Mouse (Mus musculus) forebrain, embryonic 14.5 days (tissue): ENCODE measurements around the gene Celf6. TPM values are rescaled to one million over a fixed set of nuclear protein-coding genes. Genes with fewer than 3 reads are reported as not detected.

ENCODE experiments used
- ATAC-seq: fragments of 200-750 bp; cut with Nextera tagmentation; 2 replicates; pipeline ENCODE4 v1.8.0; 2017; ENCODE audit warnings: mild to moderate bottlenecking, moderate library complexity
- DNase-seq: peaks from one replicate; pipeline ENCODE4 v3.0.0-alpha.2; 2015; ENCODE audit warnings: low spot score
- H3K27ac ChIP-seq: fragments of 300-500 bp; sonication (generic); 2 replicates; pipeline ENCODE4 v1.5.1; 2014; ENCODE audit warnings: low read depth, mild to moderate bottlenecking, control low read depth, low read length, moderate library complexity
- H3K27me3 ChIP-seq: fragments of 300-500 bp; sonication (generic); replicated peaks from 2 replicates; pipeline ENCODE4 v1.6.1; 2014; ENCODE audit warnings: low read length, control low read depth, mixed read lengths; ENCODE audit not compliant: control insufficient read depth, insufficient read depth
- H3K36me3 ChIP-seq: fragments of 300-500 bp; sonication (generic); 2 replicates; pipeline ENCODE4 v1.6.1; 2014; ENCODE audit warnings: low read length, control low read depth; ENCODE audit not compliant: control insufficient read depth, insufficient read depth
- H3K4me1 ChIP-seq: fragments of 300-500 bp; sonication (generic); 2 replicates; pipeline ENCODE4 v1.6.1; 2014; ENCODE audit warnings: antibody characterized with exemption, low read length, control low read depth; ENCODE audit not compliant: control insufficient read depth, insufficient read depth
- H3K4me2 ChIP-seq: fragments of 300-500 bp; sonication (generic); 2 replicates; pipeline ENCODE4 v1.6.1; 2014; ENCODE audit warnings: mild to moderate bottlenecking, control low read depth, low read length
- H3K4me3 ChIP-seq: fragments of 300-500 bp; sonication (generic); 2 replicates; pipeline ENCODE4 v1.5.1; 2014; ENCODE audit warnings: low read depth, low read length, control low read depth
- H3K9ac ChIP-seq: fragments of 300-500 bp; sonication (generic); 2 replicates; pipeline ENCODE4 v1.6.1; 2014; ENCODE audit warnings: mild to moderate bottlenecking, low read length, control low read depth, moderate library complexity
- H3K9me3 ChIP-seq: fragments of 300-500 bp; sonication (generic); replicated peaks from 2 replicates; pipeline ENCODE4 v1.6.1; 2016; ENCODE audit warnings: low read length, control low read depth, mixed read lengths; ENCODE audit not compliant: control insufficient read depth
- WGBS: fragments of 180-500 bp; shearing (Covaris S2); extraction: QIAGEN DNeasy Blood & Tissue Kit; methylation state at CpG from one replicate; pipeline ENCODE4 v1.1.7; 2014; 5-methylcytosine and 5-hydroxymethylcytosine counted together
- polyA plus RNA-seq: library from polyadenylated mRNA; unstranded; fragments of >200 nt; fragmentation: Nextera tagmentation; extraction: Ambion mirVana; gene quantifications from 2 replicates; pipeline ENCODE4 v1.2.1, GENCODE M21; 2014

Gene Celf6
- polyA plus RNA-seq, 1 experiment from 2014 or later, result 14.0 TPM

- ATAC-seq, result no peak
- no peak overlapping the region for H3K9ac ChIP-seq
- 0 out of 2 replicates have a peak overlapping the region, but pooled peaks have one; percentile 15 for H3K27ac ChIP-seq
- no peaks in the 10 kb centered on the region for H3K9me3 ChIP-seq
- WGBS, result 84% methylated on average over 10 of the region's 10 CpGs
- H3K4me2 ChIP-seq, result peak overlapping the region; percentile 46
- DNase-seq, result no peak
- no peaks in the 10 kb centered on the region for H3K27me3 ChIP-seq
- peaks cover 14% of the 10 kb centered on the region for H3K4me1 ChIP-seq
- H3K36me3 ChIP-seq, result no peaks in the 10 kb centered on the region
- peak overlapping the region; percentile 0; the same call in 1 of the 2 replicates for H3K4me3 ChIP-seq
Measured at GRCm38 (mm10) chr9:59589703-59590439, 12.2 kb downstream of the Celf6 start.

DNA sequence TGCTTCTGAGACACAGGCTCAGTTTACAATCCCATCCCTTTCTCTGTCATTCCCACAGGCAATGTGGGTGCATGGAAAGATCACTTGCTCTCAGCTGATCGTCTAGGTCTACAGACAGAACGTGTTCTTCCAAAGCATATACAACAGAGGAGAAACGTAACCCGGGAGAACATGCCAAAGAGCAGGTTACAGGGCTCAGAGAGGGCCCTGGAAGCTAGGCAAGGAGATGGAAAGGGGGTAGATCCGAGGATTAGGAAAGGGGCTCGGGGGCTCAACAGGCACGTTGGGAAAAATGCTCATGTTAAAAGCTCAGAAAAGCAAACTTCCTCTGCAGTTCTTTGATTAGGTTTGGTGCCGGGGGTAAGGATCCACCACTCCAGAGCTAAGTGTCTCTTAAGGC, 23.9 kb downstream of the Celf6 start:
- no peaks in the 10 kb centered on the region for H3K4me1 ChIP-seq
- DNase-seq (no peak), ATAC-seq (no peak)
- 0 out of 2 replicates have a peak, but pooled peaks cover 3% of the 10 kb centered on the region for H3K27me3 ChIP-seq
- H3K36me3 ChIP-seq, result no peaks in the 10 kb centered on the region
- no peak overlapping the region for H3K9ac ChIP-seq
- H3K4me3 ChIP-seq, result no peak overlapping the region
- WGBS, result 79% methylated on average over 8 of the region's 8 CpGs
- H3K9me3 ChIP-seq, result no peaks in the 10 kb centered on the region
- H3K4me2 ChIP-seq, result no peak overlapping the region
- H3K27ac ChIP-seq, result no peak overlapping the region

DNA sequence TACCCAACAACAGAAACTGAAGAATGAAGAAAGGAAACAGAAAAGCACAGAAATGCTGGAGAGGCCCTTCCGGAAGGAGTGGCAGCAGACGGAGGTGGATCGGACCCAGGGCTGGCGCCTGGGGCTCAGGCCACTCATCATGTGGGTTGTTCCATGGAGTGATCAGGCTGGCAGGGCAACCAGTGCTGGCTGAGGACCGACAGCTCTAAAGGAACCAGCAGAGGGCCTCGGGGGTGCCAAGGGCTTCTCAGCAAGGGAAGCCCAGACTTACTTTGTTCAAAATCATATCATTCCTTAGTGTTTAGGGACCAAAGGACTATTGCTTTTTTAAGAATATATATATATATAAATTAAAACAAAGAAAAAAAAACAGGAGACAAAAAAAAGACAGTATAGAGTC, 28.2 kb downstream of the Celf6 start:
- H3K4me3 ChIP-seq, result no peak overlapping the region

DNA sequence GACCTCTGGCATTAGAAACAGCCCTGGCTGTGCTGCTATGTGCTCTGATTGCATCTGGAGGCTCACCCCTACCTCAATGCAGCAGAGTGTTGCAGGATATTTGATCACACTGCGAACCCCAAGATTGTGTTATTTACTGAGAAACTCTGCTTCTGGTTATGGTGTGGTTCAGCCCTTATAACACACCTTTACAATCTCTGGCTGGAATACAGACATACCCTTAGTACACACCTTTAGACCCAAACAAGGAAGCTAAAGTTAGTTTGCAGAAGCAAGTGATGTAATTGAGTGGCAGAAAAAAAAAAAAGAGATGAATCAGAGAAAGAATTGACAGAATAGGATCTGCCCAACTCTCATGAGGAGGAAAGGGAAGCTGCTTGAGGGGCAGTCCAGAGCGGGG, 33.2 kb downstream of the Celf6 start:
- ATAC-seq (no peak), DNase-seq (no peak)
- Histone ChIP-seq H3K9ac (no peak overlapping the region), H3K36me3 (no peaks in the 10 kb centered on the region), H3K27me3 (no peaks in the 10 kb centered on the region), H3K4me3 (no peak overlapping the region), H3K4me2 (no peak overlapping the region), H3K9me3 (no peaks in the 10 kb centered on the region), H3K27ac (no peak overlapping the region), H3K4me1 (no peaks in the 10 kb centered on the region)
- 90% methylated on average over 2 of the region's 2 CpGs for WGBS

More for the DNA sequence above, 28.2 kb downstream of the Celf6 start:
- 59% methylated on average over 6 of the region's 6 CpGs for WGBS
- Histone ChIP-seq H3K27me3 (0 out of 2 replicates have a peak, but pooled peaks cover 3% of the 10 kb centered on the region), H3K9ac (no peak overlapping the region), H3K27ac (no peak overlapping the region), H3K9me3 (no peaks in the 10 kb centered on the region), H3K4me1 (no peaks in the 10 kb centered on the region), H3K4me2 (no peak overlapping the region), H3K36me3 (no peaks in the 10 kb centered on the region)
- no peak for ATAC-seq
- DNase-seq, result no peak

DNA sequence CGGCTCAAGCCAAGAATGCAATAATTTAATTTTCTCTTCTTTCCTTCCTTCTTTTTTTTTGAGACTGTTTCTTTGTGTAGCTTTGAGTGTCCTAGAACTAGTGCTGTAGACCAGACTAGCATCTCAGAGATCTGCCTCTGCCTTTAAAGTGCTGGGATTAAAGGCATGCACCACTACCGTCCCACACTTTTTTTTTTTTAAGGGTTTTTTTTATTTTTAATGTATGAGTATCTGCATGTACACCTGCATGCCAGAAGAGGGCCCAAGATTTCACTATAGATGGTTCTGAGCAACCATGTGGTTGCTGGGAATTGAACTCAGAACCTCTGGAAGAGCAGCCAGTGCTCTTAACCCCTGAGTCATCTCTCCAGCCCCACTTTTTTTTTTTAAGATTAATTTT, 38.1 kb downstream of the Celf6 start:
- ATAC-seq, result no peak
- DNase-seq, result no peak
- H3K4me1 ChIP-seq, result peaks cover 11% of the 10 kb centered on the region; the same call in 1 of the 2 replicates
- H3K4me3 ChIP-seq, result no peak overlapping the region
- no peak overlapping the region for H3K9ac ChIP-seq
- H3K36me3 ChIP-seq, result no peaks in the 10 kb centered on the region
- no peak overlapping the region for H3K27ac ChIP-seq
- no peak overlapping the region for H3K4me2 ChIP-seq
- WGBS, result 85% methylated on average over 2 of the region's 2 CpGs
- H3K27me3 ChIP-seq, result no peaks in the 10 kb centered on the region
- H3K9me3 ChIP-seq, result no peaks in the 10 kb centered on the region

DNA sequence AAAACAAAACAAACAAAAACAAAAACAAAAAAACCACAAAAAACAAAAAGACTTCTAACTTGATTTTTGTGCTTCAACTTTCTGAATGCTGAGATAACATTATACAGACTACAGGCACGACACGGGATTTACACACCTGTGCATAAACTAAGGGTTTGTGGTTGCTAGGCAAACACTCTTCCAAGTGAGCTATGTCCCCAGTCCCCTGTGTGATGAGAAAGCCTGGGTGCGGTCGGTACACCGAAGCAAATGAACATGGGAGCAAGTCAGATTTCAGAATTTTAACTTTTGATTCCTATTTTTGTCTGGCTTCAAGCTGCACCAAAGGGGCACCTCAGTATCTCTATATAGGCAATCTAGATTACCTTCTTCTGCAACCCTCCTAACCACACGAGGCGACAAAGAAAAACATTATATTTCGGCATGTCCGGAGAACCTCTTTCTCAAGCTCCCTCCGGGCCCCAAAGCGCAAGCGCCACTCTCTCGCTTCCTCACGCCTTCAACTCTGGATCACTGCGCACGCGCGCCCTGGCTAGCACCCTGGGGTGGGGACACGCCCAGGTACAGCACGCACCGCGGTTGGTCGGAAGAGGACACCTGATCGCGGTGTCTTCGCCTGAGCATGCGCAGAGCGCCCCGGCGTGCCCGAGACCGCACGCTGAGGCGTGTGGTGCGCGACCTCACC, 39.0 kb downstream of the Celf6 start, which contains the start of gene Parp6:
Gene Parp6 (plus strand): TSS at position 663 of the 685 bp plus-strand sequence.
- Histone ChIP-seq H3K9ac (peak within 1 kb of the TSS; percentile 92), H3K4me3 (peak within 1 kb of the TSS; percentile 90), H3K9me3 (no peaks in the 10 kb centered on the region), H3K36me3 (0 out of 2 replicates have a peak, but pooled peaks cover 3% of the 10 kb centered on the region), H3K4me1 (peaks cover 11% of the 10 kb centered on the region; the same call in 1 of the 2 replicates), H3K27me3 (no peaks in the 10 kb centered on the region), H3K4me2 (peak within 1 kb of the TSS; percentile 73), H3K27ac (peak within 1 kb of the TSS; percentile 92)
- DNase-seq, result peak; percentile 99
- ATAC-seq, result peak; percentile 97
- WGBS, result 2% methylated on average over 36 of the region's 36 CpGs

DNA sequence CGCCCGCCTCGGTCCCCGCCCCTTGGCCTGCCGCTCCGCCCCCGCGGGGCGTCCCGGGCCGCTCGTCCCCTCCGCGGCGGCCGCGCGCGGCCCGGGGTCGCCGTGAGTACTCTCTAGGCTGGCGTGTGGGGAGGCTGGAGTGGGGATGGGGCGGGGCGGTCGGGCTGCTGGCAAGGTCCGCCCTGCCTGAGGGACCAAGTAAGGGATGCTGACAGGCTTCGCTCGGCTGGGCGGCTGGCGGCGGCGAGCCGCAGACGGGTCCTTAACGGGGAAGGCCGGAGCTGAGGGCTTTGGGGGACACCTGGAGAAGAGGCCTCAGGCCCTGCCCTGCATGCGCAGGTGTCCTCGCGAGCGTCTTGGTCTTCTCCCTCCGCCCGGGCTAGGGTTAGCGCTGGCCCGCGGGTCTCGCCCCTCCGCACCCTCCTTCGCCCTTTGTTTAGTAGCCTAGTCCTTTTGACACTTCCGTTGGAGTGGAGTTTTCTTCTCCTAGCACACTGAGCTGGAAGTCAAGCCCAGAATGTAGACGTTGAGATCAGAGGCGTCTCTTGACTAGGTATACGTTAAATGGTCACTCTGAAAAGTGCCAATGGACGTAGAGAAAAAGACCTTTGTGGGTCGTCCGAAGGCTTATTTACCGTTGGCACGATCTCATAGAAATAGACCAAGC, 39.7 kb downstream of the Celf6 start:
- peak overlapping the region; percentile 92 for H3K27ac ChIP-seq
- peaks cover 11% of the 10 kb centered on the region; the same call in 1 of the 2 replicates for H3K4me1 ChIP-seq
- peak overlapping the region; percentile 92 for H3K9ac ChIP-seq
- peaks cover 9% of the 10 kb centered on the region for H3K36me3 ChIP-seq
- DNase-seq (peak; percentile 39), ATAC-seq (peak; percentile 90)
- H3K4me3 ChIP-seq, result peak overlapping the region; percentile 90
- under 1% methylated on average over 56 of the region's 58 CpGs for WGBS
- no peaks in the 10 kb centered on the region for H3K9me3 ChIP-seq
- no peaks in the 10 kb centered on the region for H3K27me3 ChIP-seq
- peak overlapping the region; percentile 73 for H3K4me2 ChIP-seq

- H3K36me3 ChIP-seq, result peaks cover 83% of the 10 kb centered on the region
- H3K27ac ChIP-seq, result no peak overlapping the region
- WGBS, result 93% methylated on average over 1 of the region's 1 CpGs
- DNase-seq (no peak), ATAC-seq (no peak)
- no peaks in the 10 kb centered on the region for H3K27me3 ChIP-seq
- H3K4me1 ChIP-seq, result no peaks in the 10 kb centered on the region
- no peaks in the 10 kb centered on the region for H3K9me3 ChIP-seq
- no peak overlapping the region for H3K9ac ChIP-seq
- no peak overlapping the region for H3K4me2 ChIP-seq
- H3K4me3 ChIP-seq, result no peak overlapping the region
Measured at GRCm38 (mm10) chr9:59638372-59638771, 60.7 kb downstream of the Celf6 start.
